Comparison of ENCODE assay signal across 9 mouse cellular contexts in the genomic region with DNA sequence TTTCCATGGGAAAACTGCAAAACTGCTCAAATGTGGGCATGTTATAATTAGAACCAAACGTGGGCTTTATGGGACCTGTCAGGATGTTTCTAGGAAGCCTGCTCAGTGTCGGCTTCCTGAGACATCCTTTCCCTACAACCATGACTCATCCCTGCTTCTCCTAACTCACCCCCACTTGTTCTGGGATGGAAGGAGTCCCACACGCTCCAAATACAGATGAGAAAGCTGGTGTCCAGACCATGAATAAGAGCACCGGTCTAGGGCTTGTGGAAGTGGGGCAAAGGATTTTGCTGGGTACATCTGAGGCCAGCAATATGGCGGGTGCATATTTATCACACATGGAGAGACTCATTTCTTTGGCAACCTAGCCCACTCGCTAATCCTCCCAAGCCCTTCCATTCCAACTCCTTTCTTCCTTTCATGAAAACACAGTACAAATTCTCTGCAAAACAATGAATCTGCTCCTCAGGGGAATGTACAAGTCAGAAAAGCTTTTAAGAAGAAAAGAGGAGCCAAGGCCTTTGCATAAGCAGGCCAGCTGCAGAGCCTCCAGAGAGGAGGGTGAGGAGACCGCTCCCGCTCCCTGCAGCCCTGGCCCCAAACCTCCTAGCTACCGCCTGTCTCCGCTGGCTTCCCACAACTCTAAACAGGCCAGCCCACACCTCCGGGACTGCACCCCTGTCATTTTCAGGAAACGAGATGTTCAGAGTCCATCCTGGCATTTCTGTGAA.
DNase-seq lines count a peak whose midpoint lies in the region; ATAC-seq and TF ChIP-seq lines count a peak whose summit lies in the region.
"Had no signal": no experiment of that assay in that cellular context is flagged by ENCODE, and none has a peak within 500 bp of the region (broad histone marks: within the 10 kb centered on the region; RNA-seq: fewer than 3 reads in every experiment).

No protein-coding gene starts in this region.

- H3K4me1 ChIP-seq in intestine, embryonic 14.5 days (replicated peaks; ENCODE audit: control insufficient read depth, insufficient read depth, low read length): peaks cover 12% of the 10 kb centered on the region; the same call in 1 of the 2 replicates
- no peaks in the 10 kb centered on the region; the same call in 1 of the 2 replicates for H3K4me1 ChIP-seq in intestine, postnatal 0 days (replicated peaks; ENCODE audit: control insufficient read depth, insufficient read depth, low read length)
- H3K4me1 ChIP-seq in kidney, postnatal 0 days (replicated peaks; ENCODE audit: insufficient read depth, low read length): 0 out of 2 replicates have a peak, but pooled peaks cover 6% of the 10 kb centered on the region
- H3K4me1 ChIP-seq in liver, postnatal 0 days (ENCODE audit: insufficient read depth): no peaks in the 10 kb centered on the region
- H3K4me1 ChIP-seq in small intestine, adult 2 months (ENCODE audit: control insufficient read depth, insufficient read depth, insufficient read length, low read length): no peaks in the 10 kb centered on the region; the same call in 1 of the 2 replicates

- no peaks in the 10 kb centered on the region for H3K36me3 ChIP-seq in intestine, embryonic 14.5 days (ENCODE audit: control insufficient read depth, insufficient read depth, low read length)
- H3K36me3 ChIP-seq in intestine, postnatal 0 days (ENCODE audit: control insufficient read depth, insufficient read depth): no peaks in the 10 kb centered on the region
- H3K36me3 ChIP-seq in kidney, postnatal 0 days (ENCODE audit: insufficient read depth, low read length): no peaks in the 10 kb centered on the region
- no peaks in the 10 kb centered on the region for H3K36me3 ChIP-seq in liver, postnatal 0 days (replicated peaks; ENCODE audit: insufficient read depth, low read length)
- H3K36me3 ChIP-seq in small intestine, adult 2 months (ENCODE audit: control insufficient read depth, insufficient read depth, low read length): no peaks in the 10 kb centered on the region

- intact Hi-C loops in gastrocnemius, postnatal 36 days (cut with DNase I): no loop called here

- H3K4me3 ChIP-seq in intestine, embryonic 14.5 days (ENCODE audit: low read depth, low read length): no peak overlapping the region
- H3K4me3 ChIP-seq in intestine, postnatal 0 days (ENCODE audit: low read depth, low read length): no peak overlapping the region
- no peak overlapping the region for H3K4me3 ChIP-seq in kidney, postnatal 0 days (replicated peaks; ENCODE audit: low read depth, low read length)
- no peak overlapping the region for H3K4me3 ChIP-seq in liver, postnatal 0 days (ENCODE audit: low read depth, low read length)
- no peak overlapping the region for H3K4me3 ChIP-seq in small intestine, adult 2 months (ENCODE audit: low read depth, low read length)

- H3K9me3 ChIP-seq in intestine, embryonic 14.5 days (ENCODE audit: control insufficient read depth, low read length): no peaks in the 10 kb centered on the region
- H3K9me3 ChIP-seq in intestine, postnatal 0 days (ENCODE audit: control insufficient read depth): no peaks in the 10 kb centered on the region
- H3K9me3 ChIP-seq in kidney, postnatal 0 days (replicated peaks; ENCODE audit: low read length): no peaks in the 10 kb centered on the region
- H3K9me3 ChIP-seq in liver, postnatal 0 days (ENCODE audit: low read length): no peaks in the 10 kb centered on the region

- no peak for DNase-seq in intestine, embryonic 14.5 days (ENCODE audit: low spot score)
- peak; percentile 59 for DNase-seq in brain, embryonic 14.5 days (ENCODE audit: low read depth)
- peak; percentile 56 to 70 for DNase-seq in gastrocnemius, postnatal 36 days
- peak; percentile 69 for DNase-seq in kidney, postnatal 0 days (ENCODE audit: low spot score)
- DNase-seq in liver, postnatal 0 days: peak; percentile 15
- no peak for DNase-seq in cerebellum, adult 18-20 months

- peak overlapping the region; percentile 71; the same call in 1 of the 2 replicates for H3K27ac ChIP-seq in intestine, embryonic 14.5 days (ENCODE audit: low read depth)
- H3K27ac ChIP-seq in intestine, postnatal 0 days (ENCODE audit: low read depth, low read length): no peak overlapping the region; the same call in 1 of the 2 replicates
- H3K27ac ChIP-seq in kidney, postnatal 0 days: peak overlapping the region; percentile 31
- H3K27ac ChIP-seq in liver, postnatal 0 days (ENCODE audit: low read depth): peak overlapping the region; percentile 72
- peak overlapping the region; percentile 77; the same call in 1 of the 2 replicates for H3K27ac ChIP-seq in small intestine, adult 2 months (ENCODE audit: insufficient read depth, low read depth, low read length)

- no peaks in the 10 kb centered on the region for H3K27me3 ChIP-seq in intestine, embryonic 14.5 days (replicated peaks; ENCODE audit: control insufficient read depth, insufficient read depth, low read length)
- no peaks in the 10 kb centered on the region for H3K27me3 ChIP-seq in intestine, postnatal 0 days (replicated peaks; ENCODE audit: control insufficient read depth, insufficient read depth, low read length)
- no peaks in the 10 kb centered on the region for H3K27me3 ChIP-seq in kidney, postnatal 0 days (ENCODE audit: insufficient read depth, low read length)
- H3K27me3 ChIP-seq in liver, postnatal 0 days (ENCODE audit: insufficient read depth, low read length): no peaks in the 10 kb centered on the region
- no peaks in the 10 kb centered on the region for H3K27me3 ChIP-seq in small intestine, adult 2 months (ENCODE audit: control insufficient read depth, insufficient read depth, low read length)
- H3K27me3 ChIP-seq: Patski had no signal

- no peak for TF ChIP-seq POLR2A in brain, embryonic 14.5 days (IDR thresholded peaks at IDR 0.05; ENCODE audit: borderline replicate concordance, extremely low read depth, insufficient read depth, insufficient read length, poor library complexity, severe bottlenecking)
- TF ChIP-seq POLR2A in small intestine, adult 2 months (IDR thresholded peaks at IDR 0.05; ENCODE audit: low read depth, low read length): no peak

- H3K9ac ChIP-seq in intestine, embryonic 14.5 days (ENCODE audit: low read length): no peak overlapping the region
- no peak overlapping the region for H3K9ac ChIP-seq in intestine, postnatal 0 days (ENCODE audit: low read depth, low read length)
- no peak overlapping the region for H3K9ac ChIP-seq in kidney, postnatal 0 days (ENCODE audit: low read depth, low read length)
- no peak overlapping the region for H3K9ac ChIP-seq in liver, postnatal 0 days (replicated peaks)

- WGBS in intestine, embryonic 14.5 days: 50% methylated on average over 12 of the region's 12 CpGs
- 62% methylated on average over 12 of the region's 12 CpGs for WGBS in intestine, postnatal 0 days
- 49% methylated on average over 12 of the region's 12 CpGs for WGBS in kidney, postnatal 0 days
- whole genome bisulfite sequencing in liver, postnatal 0 days (ENCODE audit: insufficient replicate concordance): 58% methylated on average over 12 of the region's 12 CpGs
- 64% methylated on average over 12 of the region's 12 CpGs for WGBS in small intestine, adult 2 months

- no peak; the same call in 1 of the 2 replicates for ATAC-seq in intestine, embryonic 14.5 days (replicated peaks; ENCODE audit: low FRiP score, low TSS enrichment, low read depth)
- no peak for ATAC-seq in intestine, postnatal 0 days
- ATAC-seq in kidney, postnatal 0 days (replicated peaks; ENCODE audit: low FRiP score, low read depth): peak; percentile 43; the same call in 1 of the 2 replicates
- ATAC-seq in liver, postnatal 0 days: peak; percentile 73

- no peak for TF ChIP-seq EP300 in liver, postnatal 0 days (IDR thresholded peaks at IDR 0.05; ENCODE audit: low read depth)

- no peak for TF ChIP-seq CTCF in intestine, postnatal 0 days (IDR thresholded peaks at IDR 0.05; ENCODE audit: low read depth)
- TF ChIP-seq CTCF in brain, embryonic 14.5 days (IDR thresholded peaks at IDR 0.05; ENCODE audit: borderline replicate concordance, extremely low read depth, insufficient read depth, insufficient read length): no peak
- TF ChIP-seq CTCF in kidney, postnatal 0 days (IDR thresholded peaks at IDR 0.05; ENCODE audit: low read depth): no peak
- no peak for TF ChIP-seq CTCF in liver, postnatal 0 days (IDR thresholded peaks at IDR 0.05; ENCODE audit: low read depth)
- TF ChIP-seq CTCF in small intestine, adult 2 months (IDR thresholded peaks at IDR 0.05; ENCODE audit: extremely low read depth, insufficient read length, insufficient replicate concordance, low read depth, low read length): no peak

- no peak overlapping the region for H3K4me2 ChIP-seq in intestine, embryonic 14.5 days (ENCODE audit: low read length)
- no peak overlapping the region for H3K4me2 ChIP-seq in intestine, postnatal 0 days (replicated peaks; ENCODE audit: low read depth)
- no peak overlapping the region for H3K4me2 ChIP-seq in kidney, postnatal 0 days (ENCODE audit: low read length)
- no peak overlapping the region for H3K4me2 ChIP-seq in liver, postnatal 0 days (ENCODE audit: low read depth, low read length)

Comparison
In these comparisons a context has a peak if more than half of its experiments do, and no peak if none do; other contexts are left out.
1. ATAC-seq: peak in kidney, postnatal 0 days (single experiment) and liver, postnatal 0 days (single experiment); none in intestine, embryonic 14.5 days (single experiment) and intestine, postnatal 0 days (single experiment).
2. DNase-seq: peak in brain, embryonic 14.5 days (single experiment), gastrocnemius, postnatal 36 days (2 of 2), kidney, postnatal 0 days (single experiment) and liver, postnatal 0 days (single experiment); none in intestine, embryonic 14.5 days (single experiment) and cerebellum, adult 18-20 months (0 of 2).